Mouse (Mus musculus) intestine, embryonic 14.5 days (tissue): ENCODE data around the gene Iapp. TPM values are rescaled to one million over a fixed set of nuclear protein-coding genes. Genes with fewer than 3 reads are reported as not detected.
A peak's percentile ranks its signal among the peaks of the same experiment; 100 is the strongest.

Source experiments
- ATAC-seq: fragments of 200-750 bp; cut with Nextera tagmentation; replicated peaks from 2 replicates; pipeline ENCODE4 v1.8.0; 2017; ENCODE audit warnings: low read depth, moderate number of reproducible peaks, moderate TSS enrichment, moderate library complexity; ENCODE audit not compliant: low FRiP score, low TSS enrichment
- DNase-seq: peaks from one replicate; pipeline ENCODE4 v3.0.0-alpha.2; 2018; ENCODE audit warnings: low spot score
- H3K27ac ChIP-seq: fragments of 300-500 bp; sonication (generic); 2 replicates; pipeline ENCODE4 v1.5.1; 2014; ENCODE audit warnings: low read depth, mild to moderate bottlenecking, control low read depth
- H3K27me3 ChIP-seq: fragments of 300-500 bp; sonication (generic); replicated peaks from 2 replicates; pipeline ENCODE4 v1.6.1; 2014; ENCODE audit warnings: low read length, control low read depth; ENCODE audit not compliant: control insufficient read depth, insufficient read depth
- H3K36me3 ChIP-seq: fragments of 300-500 bp; sonication (generic); 2 replicates; pipeline ENCODE4 v1.6.1; 2014; ENCODE audit warnings: low read length, control low read depth; ENCODE audit not compliant: control insufficient read depth, insufficient read depth
- H3K4me1 ChIP-seq: fragments of 300-500 bp; sonication (generic); replicated peaks from 2 replicates; pipeline ENCODE4 v1.6.1; 2014; ENCODE audit warnings: low read length, control low read depth, mixed read lengths; ENCODE audit not compliant: control insufficient read depth, insufficient read depth
- H3K4me2 ChIP-seq: fragments of 300-500 bp; sonication (generic); 2 replicates; pipeline ENCODE4 v1.6.1; 2014; ENCODE audit warnings: low read length
- H3K4me3 ChIP-seq: fragments of 300-500 bp; sonication (generic); 2 replicates; pipeline ENCODE4 v1.5.1; 2014; ENCODE audit warnings: low read depth, low read length, control low read depth, mixed read lengths
- H3K9ac ChIP-seq: fragments of 300-500 bp; sonication (generic); 2 replicates; pipeline ENCODE4 v1.6.1; 2014; ENCODE audit warnings: mild to moderate bottlenecking, low read length
- H3K9me3 ChIP-seq: fragments of 300-500 bp; sonication (generic); 2 replicates; pipeline ENCODE4 v1.6.1; 2016; ENCODE audit warnings: low read length, control low read depth; ENCODE audit not compliant: control insufficient read depth
- WGBS: fragments of 180-500 bp; shearing (Covaris S2); extraction: QIAGEN DNeasy Blood & Tissue Kit; methylation state at CpG from one replicate; pipeline ENCODE4 v1.1.7; 2014; 5-methylcytosine and 5-hydroxymethylcytosine counted together
- polyA plus RNA-seq: library from polyadenylated mRNA; unstranded; fragments of >200 nt; fragmentation: Nextera tagmentation; extraction: Ambion mirVana; gene quantifications from 2 replicates; pipeline ENCODE4 v1.2.1, GENCODE M21; 2014

The Iapp gene
- polyA plus RNA-seq, 1 experiment from 2014 or later: 34.1 TPM

DNA sequence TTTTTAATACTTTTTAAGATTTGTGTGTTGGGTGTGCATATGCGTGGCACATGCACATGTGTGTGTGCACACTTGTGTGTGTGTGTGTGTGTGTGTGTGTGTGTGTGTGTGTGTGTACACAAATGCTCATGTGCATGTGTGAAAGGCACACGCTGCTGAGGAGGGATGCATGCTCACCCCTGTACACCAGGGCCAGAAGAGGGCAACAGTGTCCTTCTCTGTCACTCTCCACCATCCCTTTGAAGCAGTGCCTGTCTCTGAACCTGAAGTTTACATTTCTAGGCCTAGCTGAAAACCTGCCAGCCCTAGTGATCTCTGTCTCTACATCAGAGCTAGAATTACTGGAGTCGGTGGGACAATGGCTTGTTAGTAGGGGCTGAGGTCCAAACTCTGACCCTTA is 28.4 kb downstream of the Iapp start:
- Histone ChIP-seq H3K36me3 (no peaks in the 10 kb centered on the region), H3K4me3 (no peak overlapping the region), H3K4me1 (0 out of 2 replicates have a peak, but pooled peaks cover 5% of the 10 kb centered on the region), H3K27ac (no peak overlapping the region), H3K27me3 (no peaks in the 10 kb centered on the region), H3K9me3 (no peaks in the 10 kb centered on the region), H3K4me2 (no peak overlapping the region), H3K9ac (no peak overlapping the region)
- 74% methylated on average over 3 of the region's 3 CpGs for WGBS
- ATAC-seq: no peak
- no peak for DNase-seq

GRCm38 (mm10) chr6:142329201-142329600 is 31.0 kb downstream of the Iapp start:
- no peaks in the 10 kb centered on the region for H3K27me3 ChIP-seq
- H3K4me2 ChIP-seq: no peak overlapping the region
- 53% methylated on average over 1 of the region's 1 CpGs for WGBS
- no peak overlapping the region for H3K9ac ChIP-seq
- H3K4me3 ChIP-seq: no peak overlapping the region
- ATAC-seq (no peak), DNase-seq (no peak)
- H3K27ac ChIP-seq: no peak overlapping the region
- H3K4me1 ChIP-seq: no peaks in the 10 kb centered on the region
- no peaks in the 10 kb centered on the region for H3K36me3 ChIP-seq
- no peaks in the 10 kb centered on the region for H3K9me3 ChIP-seq

DNA sequence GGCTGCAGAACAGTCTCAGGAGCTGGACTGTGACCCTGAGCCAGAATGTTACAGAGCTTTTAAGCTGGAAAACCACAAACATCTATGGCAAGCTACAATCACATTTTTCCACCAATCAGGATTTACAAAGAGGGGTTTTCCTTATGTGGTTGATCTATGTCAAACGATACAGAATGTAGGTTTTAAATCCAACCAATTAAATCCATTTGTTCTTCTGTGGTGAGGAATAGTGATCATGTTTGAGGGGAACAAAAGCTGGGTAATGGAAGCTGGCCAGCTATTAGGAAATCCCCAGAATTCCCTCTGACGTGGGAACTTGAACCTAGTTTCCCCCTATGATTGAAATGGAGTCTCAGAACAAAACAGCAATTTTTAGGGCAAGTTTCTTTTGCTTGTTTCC is 40.7 kb downstream of the Iapp start:
- WGBS: 71% methylated on average over 2 of the region's 2 CpGs
- no peak for ATAC-seq
- no peaks in the 10 kb centered on the region for H3K36me3 ChIP-seq
- H3K27ac ChIP-seq: no peak overlapping the region
- H3K27me3 ChIP-seq: no peaks in the 10 kb centered on the region
- H3K4me2 ChIP-seq: no peak overlapping the region
- H3K4me1 ChIP-seq: no peaks in the 10 kb centered on the region
- H3K9ac ChIP-seq: no peak overlapping the region
- H3K9me3 ChIP-seq: no peaks in the 10 kb centered on the region
- H3K4me3 ChIP-seq: no peak overlapping the region
- no peak for DNase-seq

DNA sequence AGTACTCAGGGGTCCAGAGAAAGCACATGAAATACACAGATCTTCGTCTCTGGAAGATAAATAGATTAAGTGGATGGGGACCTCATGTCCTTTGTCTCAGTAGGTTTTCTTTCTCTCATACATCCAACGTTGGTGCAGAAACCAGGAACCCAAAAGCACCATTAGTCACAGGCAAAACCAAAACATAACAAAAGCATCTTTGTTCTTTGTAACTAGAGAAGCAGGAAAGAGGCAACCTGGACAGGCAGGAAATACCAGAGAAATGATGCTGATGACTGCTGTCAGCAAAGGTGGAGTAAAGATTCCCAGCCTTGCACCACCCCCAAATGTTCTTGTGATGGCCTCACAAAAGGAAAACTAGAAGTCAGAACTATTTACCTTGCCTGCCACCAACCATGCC is 41.4 kb downstream of the Iapp start:
- no peak for ATAC-seq
- no peak for DNase-seq
- 35% methylated on average over 2 of the region's 2 CpGs for WGBS
- Histone ChIP-seq H3K27ac (no peak overlapping the region), H3K4me2 (no peak overlapping the region), H3K27me3 (no peaks in the 10 kb centered on the region), H3K36me3 (no peaks in the 10 kb centered on the region), H3K4me3 (no peak overlapping the region), H3K4me1 (no peaks in the 10 kb centered on the region), H3K9me3 (no peaks in the 10 kb centered on the region), H3K9ac (no peak overlapping the region)

GRCm38 (mm10) chr6:142343561-142343960 is 45.3 kb downstream of the Iapp start:
- WGBS: 76% methylated on average over 2 of the region's 2 CpGs
- H3K9me3 ChIP-seq: no peaks in the 10 kb centered on the region
- no peak overlapping the region for H3K27ac ChIP-seq
- no peaks in the 10 kb centered on the region for H3K36me3 ChIP-seq
- H3K9ac ChIP-seq: no peak overlapping the region
- H3K4me1 ChIP-seq: peaks cover 11% of the 10 kb centered on the region; the same call in 1 of the 2 replicates
- ATAC-seq (no peak), DNase-seq (peak; percentile 78)
- no peak overlapping the region for H3K4me3 ChIP-seq
- no peaks in the 10 kb centered on the region for H3K27me3 ChIP-seq
- no peak overlapping the region for H3K4me2 ChIP-seq

DNA sequence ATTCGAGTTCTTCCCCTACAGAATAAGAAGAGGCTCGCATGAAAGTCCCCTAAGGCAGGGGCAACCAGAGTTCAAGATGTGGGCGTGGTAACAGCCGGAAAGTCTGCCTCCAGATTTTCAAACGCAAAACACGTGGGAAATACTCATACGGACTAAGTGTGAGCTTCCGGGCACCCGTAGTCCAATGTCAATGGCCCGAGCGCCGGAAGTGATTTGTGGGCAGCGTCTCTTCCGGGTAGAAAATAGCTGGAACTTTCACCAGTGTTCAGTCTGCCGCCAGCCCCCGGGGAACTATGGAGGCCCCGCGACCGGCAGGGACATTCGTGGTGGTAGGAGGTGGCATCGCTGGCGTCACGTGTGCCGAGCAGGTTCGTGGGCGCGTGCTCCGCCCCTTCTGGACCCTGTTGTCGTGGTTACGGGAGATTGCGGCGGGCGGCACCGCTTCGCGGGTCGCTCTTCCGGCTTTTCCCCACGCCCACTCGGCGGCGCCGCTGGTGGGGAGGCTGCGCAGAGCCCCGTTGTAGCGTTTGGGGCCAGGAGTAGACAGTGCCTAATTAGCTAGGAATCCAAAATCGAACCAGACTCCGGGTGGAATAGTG is 47.3 kb downstream of the Iapp start, which contains the start of gene Pyroxd1:
Pyroxd1 (plus strand) TSS at position 215 of the 599 bp plus-strand sequence.
- ATAC-seq (peak; percentile 94), DNase-seq (peak; percentile 93)
- WGBS: under 1% methylated on average over 48 of the region's 48 CpGs

DNA sequence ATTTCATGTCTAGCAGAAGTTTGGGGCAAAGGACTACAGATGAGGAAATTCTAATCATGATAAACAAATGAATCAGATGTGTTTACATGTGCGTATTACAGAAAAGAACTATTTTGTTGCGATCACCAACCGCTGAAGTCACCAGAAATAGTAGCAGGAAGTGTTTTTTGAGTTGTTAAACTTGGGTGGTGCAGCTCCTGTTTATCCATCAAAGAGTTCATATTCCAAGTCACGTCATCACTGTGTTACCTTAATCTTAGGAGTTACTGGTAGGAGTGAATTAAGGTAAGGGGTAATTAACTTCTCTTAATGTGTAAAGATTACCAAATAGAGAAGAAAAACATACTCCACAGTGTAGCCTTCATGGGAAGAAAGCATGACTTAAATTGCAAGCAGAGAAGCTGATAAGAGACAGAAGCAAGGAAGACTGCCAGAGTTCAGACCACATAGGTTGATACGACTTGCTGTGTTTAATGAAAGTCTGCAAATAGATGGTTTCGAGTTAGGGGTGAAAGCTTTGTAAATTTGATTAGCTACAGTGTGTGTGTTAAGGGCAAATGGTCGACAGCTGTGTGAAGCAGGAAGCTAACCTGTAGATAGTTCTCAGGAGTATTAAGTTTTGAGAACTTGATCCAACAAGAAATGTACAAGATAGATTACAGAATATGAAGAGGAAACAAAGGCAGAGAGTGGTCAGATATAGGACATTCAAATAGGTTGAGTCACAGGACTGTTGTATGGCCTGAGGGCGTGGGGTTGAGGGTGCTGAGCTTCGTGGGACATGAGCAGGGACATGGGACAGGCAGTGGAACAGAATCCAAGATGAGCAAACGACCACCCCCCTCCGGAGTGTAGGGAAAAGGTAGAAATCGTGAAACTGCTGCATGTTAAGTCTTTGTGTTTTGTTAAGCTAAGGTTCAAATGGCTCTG is 48.2 kb downstream of the Iapp start:
- Histone ChIP-seq H3K4me2 (peak overlapping the region; percentile 53), H3K27me3 (no peaks in the 10 kb centered on the region), H3K9me3 (no peaks in the 10 kb centered on the region), H3K36me3 (peaks cover 23% of the 10 kb centered on the region), H3K4me3 (peak overlapping the region; percentile 82), H3K27ac (no peak overlapping the region), H3K4me1 (peaks cover 11% of the 10 kb centered on the region; the same call in 1 of the 2 replicates), H3K9ac (peak overlapping the region; percentile 40)
- peak; percentile 37 for ATAC-seq
- no peak for DNase-seq
- 44% methylated on average over 12 of the region's 12 CpGs for WGBS

More for the DNA sequence above, 47.3 kb downstream of the Iapp start, which contains the start of gene Pyroxd1:
- Histone ChIP-seq H3K36me3 (peaks cover 16% of the 10 kb centered on the region; the same call in 1 of the 2 replicates), H3K4me3 (peak within 1 kb of the TSS; percentile 82), H3K27ac (peak within 1 kb of the TSS; percentile 77), H3K27me3 (no peaks in the 10 kb centered on the region), H3K4me2 (peak within 1 kb of the TSS; percentile 53), H3K4me1 (peaks cover 11% of the 10 kb centered on the region; the same call in 1 of the 2 replicates), H3K9me3 (no peaks in the 10 kb centered on the region), H3K9ac (peak within 1 kb of the TSS; percentile 40)

DNA sequence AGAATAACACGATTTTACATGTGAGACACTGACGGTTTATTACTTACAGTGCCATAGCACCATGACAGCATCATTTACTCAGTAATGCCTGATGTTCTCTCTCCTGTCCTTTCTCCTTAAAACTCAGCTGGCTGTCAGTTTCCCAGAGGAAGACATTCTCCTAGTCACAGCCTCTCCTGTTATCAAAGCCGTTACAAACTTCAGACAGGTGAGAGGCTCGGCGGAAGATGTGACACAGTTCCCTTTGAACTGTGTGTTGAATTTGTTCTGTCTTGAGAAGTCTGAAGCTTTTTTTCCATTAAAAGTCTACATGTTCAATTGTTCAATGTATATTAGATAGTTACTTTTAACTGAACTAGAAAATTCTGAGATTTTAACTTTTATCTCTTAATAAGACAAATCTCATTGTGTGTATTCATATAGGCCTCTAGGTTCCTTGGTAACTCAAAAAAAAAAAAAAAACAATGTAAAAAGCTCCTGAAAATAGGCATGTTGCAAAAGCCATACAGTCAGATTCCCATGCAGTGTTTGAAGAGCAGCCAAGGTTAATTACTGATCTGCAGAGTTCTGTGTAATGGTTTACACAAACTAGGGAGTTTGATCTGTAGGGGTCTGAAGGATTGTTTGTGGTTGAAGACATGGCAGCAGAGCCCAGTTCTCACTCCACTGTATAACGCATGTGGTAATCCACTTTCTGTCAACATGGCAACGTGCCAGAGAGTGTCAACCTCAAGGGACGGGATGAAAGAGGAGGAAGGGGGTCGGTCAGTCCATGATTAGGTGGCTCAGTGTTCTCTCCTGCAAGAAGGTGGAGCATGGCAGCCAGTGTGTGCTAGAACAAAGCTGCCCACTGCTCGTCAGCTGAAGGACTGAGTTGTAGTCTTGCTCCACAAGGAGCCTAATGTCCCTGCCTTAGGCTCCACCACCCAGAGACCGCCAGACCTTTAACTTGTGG is 49.5 kb downstream of the Iapp start:
- Histone ChIP-seq H3K4me1 (peaks cover 11% of the 10 kb centered on the region; the same call in 1 of the 2 replicates), H3K36me3 (peaks cover 35% of the 10 kb centered on the region), H3K4me3 (no peak overlapping the region), H3K9me3 (no peaks in the 10 kb centered on the region), H3K9ac (no peak overlapping the region), H3K27me3 (no peaks in the 10 kb centered on the region), H3K27ac (no peak overlapping the region), H3K4me2 (no peak overlapping the region)
- WGBS: 72% methylated on average over 11 of the region's 11 CpGs
- no peak for DNase-seq
- no peak for ATAC-seq
